Mouse (Mus musculus) heart, postnatal 4 days (tissue): ENCODE measurements around the gene Setd4. TPM values are rescaled to one million over a fixed set of nuclear protein-coding genes. Genes with fewer than 3 reads are reported as not detected.

Experiments
- DNase-seq: peaks from one replicate; pipeline ENCODE4 v3.0.0; 2021
- total RNA-seq, 2 experiments: library from RNA; stranded (reverse); gene quantifications; 2 replicates each; pipeline ENCODE4 v1.2.3; 2021

Setd4 gene
- total RNA-seq, 2 experiments from 2014 or later = 2.0 to 2.3 TPM

GRCm38 (mm10) chr16:93591450-93592430 lies 12.1 kb downstream of the Setd4 start:
- no peak for DNase-seq

DNA sequence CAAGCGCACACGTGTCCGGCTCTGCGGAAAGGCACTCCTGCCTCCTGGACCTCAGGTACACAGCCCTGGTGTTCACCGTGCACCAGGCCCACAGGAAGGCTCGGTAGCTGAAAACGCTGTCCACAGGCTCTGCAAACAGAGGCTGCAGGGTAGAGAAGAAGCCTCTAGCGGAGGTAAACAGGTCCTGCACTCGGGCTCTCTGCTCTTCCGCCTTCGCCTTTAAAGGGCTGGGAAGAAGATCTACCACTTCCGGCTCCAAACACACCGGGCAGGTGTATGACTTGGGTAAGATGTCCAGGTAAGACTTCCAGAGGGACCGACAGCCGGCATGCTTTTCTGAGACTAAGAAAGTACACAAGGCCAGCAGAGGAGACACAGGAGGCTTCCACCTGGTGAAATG lies 12.9 kb downstream of the Setd4 start:
- no peak for DNase-seq

DNA sequence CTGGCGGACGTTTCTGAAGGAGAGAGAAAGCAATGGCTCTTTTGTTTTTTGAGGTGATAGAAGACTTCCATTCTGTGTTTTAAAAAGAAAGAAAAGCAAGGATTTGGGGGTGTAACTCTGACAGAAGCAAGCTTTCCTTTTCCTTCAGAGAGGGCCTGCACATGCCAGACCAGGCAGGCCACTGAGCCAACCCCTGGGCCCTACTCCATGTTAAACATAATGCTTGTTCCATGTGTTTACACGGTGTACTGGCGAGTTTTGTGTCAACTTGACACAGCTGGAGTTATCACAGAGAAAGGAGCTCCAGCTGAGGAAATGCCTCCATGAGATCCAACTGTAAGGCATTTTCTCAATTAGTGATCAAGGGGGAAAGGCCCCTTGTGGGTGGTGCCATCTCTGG lies 15.6 kb downstream of the Setd4 start:
- DNase-seq = no peak

GRCm38 (mm10) chr16:93586382-93586781 lies 17.5 kb downstream of the Setd4 start:
- no peak for DNase-seq

- DNase-seq = no peak
Observed at GRCm38 (mm10) chr16:93585703-93586205, 18.1 kb downstream of the Setd4 start.

GRCm38 (mm10) chr16:93584976-93585702 lies 18.7 kb downstream of the Setd4 start:
- no peak for DNase-seq

- DNase-seq = no peak
Observed at GRCm38 (mm10) chr16:93581125-93581524, 22.7 kb downstream of the Setd4 start.

GRCm38 (mm10) chr16:93578346-93579005 lies 25.4 kb downstream of the Setd4 start:
- DNase-seq = no peak

- peak; percentile 87 for DNase-seq
Observed at GRCm38 (mm10) chr16:93576412-93577082, 27.3 kb downstream of the Setd4 start.

DNA sequence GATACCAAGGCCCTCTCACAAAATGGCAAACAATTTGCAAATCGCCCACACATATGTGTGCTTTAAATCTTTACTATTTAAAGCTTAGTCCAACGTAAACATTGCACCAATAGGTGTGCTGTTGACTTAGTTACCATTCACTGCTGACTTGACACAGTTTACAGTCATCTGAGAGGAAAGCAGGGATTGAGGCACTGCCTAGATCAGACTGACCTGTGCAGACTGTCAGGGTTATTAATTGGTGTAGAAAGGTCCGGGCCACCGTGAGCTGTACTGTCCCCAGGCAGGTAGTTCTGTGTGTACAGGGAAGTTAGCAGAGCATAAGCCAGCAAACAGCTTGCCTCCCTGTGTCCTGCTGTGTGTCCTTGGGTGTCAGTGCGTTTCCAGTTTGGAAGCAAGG lies 28.3 kb downstream of the Setd4 start:
- no peak for DNase-seq

- DNase-seq = no peak
Observed at GRCm38 (mm10) chr16:93574521-93575191, 29.2 kb downstream of the Setd4 start.

GRCm38 (mm10) chr16:93573434-93573833 lies 30.4 kb downstream of the Setd4 start:
- DNase-seq = no peak

DNA sequence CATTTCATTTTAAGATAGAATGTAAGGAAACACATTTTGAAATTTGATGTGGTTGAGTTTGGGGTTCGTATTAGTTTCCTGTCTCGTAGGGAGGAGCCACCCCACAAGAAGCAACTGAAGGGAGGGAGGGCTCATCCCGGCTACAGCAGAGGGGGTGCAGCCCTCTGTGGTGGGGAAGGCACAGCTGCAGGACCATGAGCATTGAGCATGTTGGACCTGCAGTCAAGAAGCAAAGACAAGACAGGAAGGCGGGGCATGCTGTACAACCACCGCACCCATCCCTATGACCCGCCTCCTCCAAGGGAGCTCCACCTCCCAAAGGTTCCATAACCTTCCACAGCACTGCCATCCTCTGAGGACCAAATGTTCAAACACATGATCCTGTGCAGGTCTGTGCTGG lies 31.5 kb downstream of the Setd4 start:
- no peak for DNase-seq

DNA sequence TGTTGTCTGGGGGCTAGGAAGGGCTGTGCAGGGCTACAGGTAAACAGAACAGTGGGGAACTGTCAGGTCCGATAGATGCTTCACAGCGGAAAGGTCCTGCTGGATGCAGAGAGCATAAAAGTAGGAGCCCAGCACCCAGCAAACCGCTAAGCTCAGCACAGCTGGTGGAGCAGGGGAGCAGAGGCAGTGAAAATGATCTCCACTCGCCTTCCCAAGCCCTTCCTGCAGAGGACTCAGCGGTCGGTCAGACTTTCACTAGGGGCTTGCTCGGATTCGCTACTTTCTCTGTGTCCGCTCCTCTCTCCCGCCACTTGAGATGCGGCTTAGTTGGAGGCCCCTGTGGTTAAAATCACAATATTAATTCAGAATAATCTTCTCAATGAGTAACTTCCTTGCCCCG lies 45.4 kb downstream of the Setd4 start:
- no peak for DNase-seq

- DNase-seq = peak; percentile 21
Observed at GRCm38 (mm10) chr16:93557646-93558045, 46.2 kb downstream of the Setd4 start.

GRCm38 (mm10) chr16:93552686-93553513 lies 51.0 kb downstream of the Setd4 start:
- DNase-seq = no peak

DNA sequence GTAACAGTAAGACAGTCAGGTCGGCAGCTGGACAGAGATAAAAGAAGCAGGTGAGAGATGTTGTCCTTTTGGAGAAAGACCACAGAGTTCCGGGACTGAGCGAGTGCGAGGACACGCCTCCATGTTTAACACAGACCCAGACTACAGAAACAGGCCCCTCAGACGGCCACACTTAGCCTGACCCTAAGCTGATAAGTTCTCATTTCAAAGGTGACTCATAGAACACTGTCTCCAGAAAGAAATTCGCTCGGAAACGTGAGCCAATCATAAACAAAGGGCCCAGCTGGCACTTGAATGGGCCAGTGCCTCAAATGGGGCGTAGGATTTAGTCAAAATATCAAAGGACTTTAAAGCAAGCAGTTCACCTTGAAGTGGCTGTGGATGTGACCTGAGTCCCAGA lies 54.6 kb downstream of the Setd4 start:
- DNase-seq = no peak

DNA sequence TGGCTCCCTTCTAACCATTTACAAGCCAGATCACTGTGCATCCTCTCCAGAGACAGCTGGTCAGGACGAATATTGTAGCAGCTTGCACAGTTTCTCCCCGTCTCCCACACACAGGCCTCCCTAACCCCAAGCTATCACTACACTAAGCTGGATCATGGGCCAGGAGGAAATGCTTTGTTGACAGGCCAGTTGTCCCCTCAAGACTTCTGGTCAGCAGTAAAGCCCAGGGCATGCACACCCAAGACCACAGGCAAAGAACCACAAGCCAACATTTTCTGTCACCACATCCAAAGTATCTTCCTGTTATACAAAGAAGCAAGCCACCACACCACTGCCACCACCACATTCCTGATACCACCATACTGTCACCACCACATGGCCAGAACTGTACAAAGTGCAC lies 55.8 kb downstream of the Setd4 start:
- DNase-seq = no peak

GRCm38 (mm10) chr16:93547122-93547521 lies 56.7 kb downstream of the Setd4 start:
- DNase-seq = no peak

DNA sequence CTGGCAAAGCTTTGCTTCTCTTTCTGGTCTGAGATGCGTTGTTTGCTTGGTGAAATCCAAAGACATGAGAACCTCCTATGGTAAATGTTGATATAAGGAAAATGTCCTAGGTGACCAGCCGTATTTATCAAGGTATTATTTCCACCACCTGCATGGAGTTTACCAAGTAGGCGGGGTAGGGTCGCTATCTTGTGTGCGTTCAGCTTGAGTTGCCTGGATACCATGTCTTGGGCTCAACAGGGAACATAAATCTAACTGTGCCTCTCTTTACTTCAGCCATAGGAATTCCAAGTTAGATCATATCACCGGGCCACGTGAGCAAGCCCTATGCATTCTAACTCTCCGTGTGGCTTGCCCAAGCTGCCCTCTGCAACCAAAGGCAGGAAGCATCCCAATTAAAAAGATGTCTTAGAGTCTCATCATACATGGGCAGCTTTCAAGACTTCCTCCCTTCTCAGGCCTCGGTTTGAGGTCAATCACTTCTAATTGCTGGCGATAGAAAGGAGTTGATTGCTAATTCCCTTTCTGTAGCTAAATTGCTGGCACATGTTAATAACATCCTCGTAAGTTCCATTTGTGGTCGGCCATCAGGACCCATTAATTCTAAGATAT lies 57.4 kb downstream of the Setd4 start:
- DNase-seq = no peak
